ENCODE assay signal across 12 mouse cellular contexts in the genomic region with DNA sequence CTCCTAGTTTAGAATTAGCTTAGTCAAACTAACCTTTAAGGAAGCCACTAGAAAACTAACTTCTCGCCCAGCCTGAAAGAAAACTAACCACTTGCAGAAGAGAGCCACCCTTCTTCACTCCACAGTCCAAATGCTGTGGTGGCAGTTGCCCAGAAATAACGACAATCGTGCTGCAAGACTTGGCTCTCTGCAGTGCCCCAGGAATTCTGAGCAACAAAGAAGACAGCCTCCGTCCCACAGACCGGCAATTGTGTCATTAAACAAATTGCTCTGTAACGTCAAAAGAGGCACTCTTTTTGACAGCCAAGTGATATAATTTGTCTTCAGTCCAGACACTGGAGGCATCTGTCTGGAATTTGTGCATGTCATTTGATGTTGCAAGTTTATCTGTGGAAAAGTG.
DNase-seq lines count a peak whose midpoint lies in the region; ATAC-seq lines count a peak whose summit lies in the region.
"Had no signal": no experiment of that assay in that cellular context is flagged by ENCODE, and none has a peak within 500 bp of the region (broad histone marks: within the 10 kb centered on the region; RNA-seq: fewer than 3 reads in every experiment).

No protein-coding gene starts in this region.

- no peak overlapping the region for H3K27ac ChIP-seq in forebrain, embryonic 13.5 days
- H3K27ac ChIP-seq in forebrain, embryonic 11.5 days (ENCODE audit: low read depth, low read length): no peak overlapping the region
- no peak overlapping the region for H3K27ac ChIP-seq in lung, embryonic 16.5 days (ENCODE audit: low read length)
- H3K27ac ChIP-seq: heart, embryonic 15.5 days; liver, embryonic 12.5 days; midbrain, embryonic 13.5 days had no signal

- no peaks in the 10 kb centered on the region for H3K9me3 ChIP-seq in forebrain, embryonic 13.5 days (replicated peaks)
- no peaks in the 10 kb centered on the region for H3K9me3 ChIP-seq in forebrain, embryonic 11.5 days (ENCODE audit: control insufficient read depth, low read length)
- H3K9me3 ChIP-seq in lung, embryonic 16.5 days (ENCODE audit: control insufficient read depth, low read length): no peaks in the 10 kb centered on the region
- H3K9me3 ChIP-seq: heart, embryonic 15.5 days; liver, embryonic 12.5 days; midbrain, embryonic 13.5 days had no signal

- no peaks in the 10 kb centered on the region for H3K27me3 ChIP-seq in forebrain, embryonic 13.5 days
- H3K27me3 ChIP-seq in forebrain, embryonic 11.5 days (ENCODE audit: control insufficient read depth, insufficient read depth, low read length): no peaks in the 10 kb centered on the region
- no peaks in the 10 kb centered on the region for H3K27me3 ChIP-seq in lung, embryonic 16.5 days (ENCODE audit: control insufficient read depth, insufficient read depth, low read depth, low read length)
- H3K27me3 ChIP-seq: liver, embryonic 12.5 days; midbrain, embryonic 13.5 days had no signal

- no peak overlapping the region; the same call in 1 of the 2 replicates for H3K9ac ChIP-seq in forebrain, embryonic 13.5 days
- no peak overlapping the region for H3K9ac ChIP-seq in forebrain, embryonic 11.5 days (ENCODE audit: low read length)
- H3K9ac ChIP-seq in lung, embryonic 16.5 days (ENCODE audit: low read length): no peak overlapping the region
- H3K9ac ChIP-seq: heart, embryonic 15.5 days; liver, embryonic 12.5 days; midbrain, embryonic 13.5 days had no signal

- DNase-seq in forebrain, embryonic 11.5 days (ENCODE audit: low spot score): no peak
- no peak for DNase-seq in lung, postnatal 36 days
- peak; percentile 29 to 36 for DNase-seq in frontal cortex, postnatal 36 days (ENCODE audit: low spot score in 2 of 2)
- peak; percentile 38 to 41 for DNase-seq in right cerebral cortex, adult 2 months (ENCODE audit: low spot score in 2 of 2)
- DNase-seq in urinary bladder, postnatal 36 days (ENCODE audit: low spot score in 2 of 2): no peak
- no peak for DNase-seq in spleen, adult 18-20 months
- DNase-seq: kidney, adult 11 months had no signal

- peak overlapping the region; percentile 35; the same call in 1 of the 2 replicates for H3K4me2 ChIP-seq in forebrain, embryonic 13.5 days
- H3K4me2 ChIP-seq in forebrain, embryonic 11.5 days (ENCODE audit: low read depth, low read length, severe bottlenecking): no peak overlapping the region
- peak overlapping the region; percentile 18; the same call in 1 of the 2 replicates for H3K4me2 ChIP-seq in lung, embryonic 16.5 days (ENCODE audit: low read depth, low read length)
- H3K4me2 ChIP-seq: heart, embryonic 15.5 days; liver, embryonic 12.5 days; midbrain, embryonic 13.5 days had no signal

- WGBS in forebrain, embryonic 13.5 days: 16% methylated on average over 6 of the region's 6 CpGs
- WGBS in forebrain, embryonic 11.5 days: 40% methylated on average over 6 of the region's 6 CpGs
- 24% methylated on average over 6 of the region's 6 CpGs for WGBS in lung, embryonic 16.5 days

- peak; percentile 52; the same call in 1 of the 2 replicates for ATAC-seq in forebrain, embryonic 13.5 days
- no peak for ATAC-seq in forebrain, embryonic 11.5 days (replicated peaks; ENCODE audit: low FRiP score)
- 0 out of 2 replicates have a peak, but pooled peaks have one; percentile 15 for ATAC-seq in lung, embryonic 16.5 days (ENCODE audit: low read depth)
- ATAC-seq: liver, embryonic 12.5 days; midbrain, embryonic 13.5 days had no signal

- no peaks in the 10 kb centered on the region for H3K36me3 ChIP-seq in forebrain, embryonic 13.5 days (ENCODE audit: poor library complexity, severe bottlenecking)
- no peaks in the 10 kb centered on the region for H3K36me3 ChIP-seq in forebrain, embryonic 11.5 days (ENCODE audit: control insufficient read depth, insufficient read depth, low read length)
- no peaks in the 10 kb centered on the region for H3K36me3 ChIP-seq in lung, embryonic 16.5 days (ENCODE audit: control insufficient read depth, insufficient read depth, low read length)
- H3K36me3 ChIP-seq: heart, embryonic 15.5 days; liver, embryonic 12.5 days; midbrain, embryonic 13.5 days had no signal

- H3K4me3 ChIP-seq in forebrain, embryonic 13.5 days: no peak overlapping the region
- no peak overlapping the region for H3K4me3 ChIP-seq in forebrain, embryonic 11.5 days (ENCODE audit: low read depth, low read length)
- H3K4me3 ChIP-seq in lung, embryonic 16.5 days (ENCODE audit: low read length): no peak overlapping the region
- H3K4me3 ChIP-seq: heart, embryonic 15.5 days; liver, embryonic 12.5 days; midbrain, embryonic 13.5 days had no signal

- peaks cover 14% of the 10 kb centered on the region for H3K4me1 ChIP-seq in forebrain, embryonic 13.5 days
- H3K4me1 ChIP-seq in forebrain, embryonic 11.5 days (replicated peaks; ENCODE audit: control insufficient read depth, insufficient read depth, low read length): no peaks in the 10 kb centered on the region
- H3K4me1 ChIP-seq in lung, embryonic 16.5 days (replicated peaks; ENCODE audit: control insufficient read depth, insufficient read depth, low read length): no peaks in the 10 kb centered on the region
- H3K4me1 ChIP-seq: heart, embryonic 15.5 days; liver, embryonic 12.5 days had no signal

Comparison
In these comparisons a context has a peak if more than half of its experiments do, and no peak if none do; other contexts are left out.
1. DNase-seq: peak in frontal cortex, postnatal 36 days (2 of 2) and right cerebral cortex, adult 2 months (2 of 2); none in forebrain, embryonic 11.5 days (single experiment), lung, postnatal 36 days (single experiment), urinary bladder, postnatal 36 days (0 of 2) and spleen, adult 18-20 months (0 of 2).